Mouse (Mus musculus) forebrain, embryonic 10.5 days (tissue): Measurements from ENCODE around the gene Tmem200a. TPM values are rescaled to one million over a fixed set of nuclear protein-coding genes. Genes with fewer than 3 reads are reported as not detected.
"Not testable (repeated sequence)": the region's sequence is repeated elsewhere in the genome, so short reads cannot be mapped to it uniquely, and the experiment has no call there.

Experiments
- DNase-seq: peaks from one replicate; pipeline ENCODE4 v3.0.0-alpha.2; 2017; ENCODE audit warnings: low spot score; ENCODE audit errors: extremely low spot score
- H3K27ac ChIP-seq: fragments of 300-500 bp; sonication (generic); 2 replicates; pipeline ENCODE4 v1.5.1; 2016; ENCODE audit warnings: mild to moderate bottlenecking
- H3K27me3 ChIP-seq: fragments of 300-500 bp; sonication (generic); 2 replicates; pipeline ENCODE4 v1.6.1; 2016; ENCODE audit warnings: mild to moderate bottlenecking; ENCODE audit not compliant: poor library complexity, severe bottlenecking
- H3K36me3 ChIP-seq: fragments of 300-500 bp; sonication (generic); replicated peaks from 2 replicates; pipeline ENCODE4 v1.6.1; 2016; ENCODE audit warnings: mild to moderate bottlenecking, moderate library complexity
- H3K4me1 ChIP-seq: fragments of 300-500 bp; sonication (generic); 2 replicates; pipeline ENCODE4 v1.6.1; 2016
- H3K4me3 ChIP-seq: fragments of 300-500 bp; sonication (generic); 2 replicates; pipeline ENCODE4 v1.5.1; 2016; ENCODE audit warnings: mild to moderate bottlenecking, moderate library complexity
- H3K9me3 ChIP-seq: fragments of 300-500 bp; sonication (generic); 2 replicates; pipeline ENCODE4 v1.6.1; 2016; ENCODE audit warnings: mild to moderate bottlenecking, moderate library complexity
- WGBS: fragments of 180-500 bp; shearing (Covaris S2); methylation state at CpG from one replicate; pipeline ENCODE4 v1.1.7; 2016; 5-methylcytosine and 5-hydroxymethylcytosine counted together
- polyA plus RNA-seq: library from polyadenylated mRNA; unstranded; fragments of >200 nt; fragmentation: Nextera tagmentation; extraction: Ambion mirVana; gene quantifications from 2 replicates; pipeline ENCODE4 v1.2.1, GENCODE M21; 2016

The Tmem200a gene
- polyA plus RNA-seq, 1 experiment from 2014 or later, result 4.9 TPM

GRCm38 (mm10) chr10:25910270-25910669, 168.6 kb downstream of the Tmem200a start:
- H3K27ac ChIP-seq, result no peak overlapping the region
- H3K27me3 ChIP-seq, result no peaks in the 10 kb centered on the region
- 69% methylated on average over 6 of the region's 6 CpGs for WGBS
- no peaks in the 10 kb centered on the region for H3K36me3 ChIP-seq
- no peaks in the 10 kb centered on the region for H3K4me1 ChIP-seq
- H3K9me3 ChIP-seq, result no peaks in the 10 kb centered on the region
- no peak overlapping the region for H3K4me3 ChIP-seq
- DNase-seq, result no peak

GRCm38 (mm10) chr10:25908027-25909012, 170.5 kb downstream of the Tmem200a start:
- H3K4me1 ChIP-seq, result no peaks in the 10 kb centered on the region
- no peaks in the 10 kb centered on the region for H3K27me3 ChIP-seq
- no peak overlapping the region for H3K4me3 ChIP-seq
- no peaks in the 10 kb centered on the region for H3K9me3 ChIP-seq
- H3K27ac ChIP-seq, result no peak overlapping the region
- H3K36me3 ChIP-seq, result no peaks in the 10 kb centered on the region
- 59% methylated on average over 10 of the region's 10 CpGs for WGBS
- no peak for DNase-seq

- 89% methylated on average over 5 of the region's 5 CpGs for WGBS
- DNase-seq, H3K4me1 ChIP-seq: not testable (repeated sequence)
These were observed 184.7 kb downstream of the Tmem200a start for GRCm38 (mm10) chr10:25894126-25894525.

GRCm38 (mm10) chr10:25887225-25887624, 191.6 kb downstream of the Tmem200a start:
- Histone ChIP-seq H3K9me3 (no peaks in the 10 kb centered on the region), H3K27ac (no peak overlapping the region), H3K27me3 (no peaks in the 10 kb centered on the region), H3K4me3 (no peak overlapping the region), H3K36me3 (no peaks in the 10 kb centered on the region), H3K4me1 (no peaks in the 10 kb centered on the region)
- DNase-seq, result no peak
- WGBS, result 40% methylated on average over 6 of the region's 6 CpGs

More at GRCm38 (mm10) chr10:25894126-25894525, 184.7 kb downstream of the Tmem200a start:
- not testable (repeated sequence) for H3K36me3 ChIP-seq, H3K9me3 ChIP-seq, H3K4me3 ChIP-seq, H3K27ac ChIP-seq, H3K27me3 ChIP-seq

- no peaks in the 10 kb centered on the region for H3K9me3 ChIP-seq
- DNase-seq, result no peak
- H3K27me3 ChIP-seq, result no peaks in the 10 kb centered on the region
- H3K36me3 ChIP-seq, result no peaks in the 10 kb centered on the region
- H3K4me3 ChIP-seq, result no peak overlapping the region
- no peaks in the 10 kb centered on the region for H3K4me1 ChIP-seq
- 90% methylated on average over 2 of the region's 2 CpGs for WGBS
- no peak overlapping the region for H3K27ac ChIP-seq
These were observed 194.3 kb downstream of the Tmem200a start for GRCm38 (mm10) chr10:25884512-25884911.

GRCm38 (mm10) chr10:25877731-25878130, 201.1 kb downstream of the Tmem200a start:
- Histone ChIP-seq H3K36me3 (no peaks in the 10 kb centered on the region), H3K4me3 (no peak overlapping the region), H3K4me1 (peaks cover 20% of the 10 kb centered on the region), H3K9me3 (no peaks in the 10 kb centered on the region), H3K27me3 (no peaks in the 10 kb centered on the region), H3K27ac (no peak overlapping the region)
- 51% methylated on average over 2 of the region's 2 CpGs for WGBS
- DNase-seq, result no peak

- no peak for DNase-seq
- Histone ChIP-seq H3K27ac (no peak overlapping the region), H3K4me1 (peaks cover 20% of the 10 kb centered on the region), H3K27me3 (no peaks in the 10 kb centered on the region), H3K9me3 (no peaks in the 10 kb centered on the region), H3K36me3 (no peaks in the 10 kb centered on the region), H3K4me3 (no peak overlapping the region)
- 76% methylated on average over 3 of the region's 3 CpGs for WGBS
These were observed 202.0 kb downstream of the Tmem200a start for GRCm38 (mm10) chr10:25876809-25877208.

GRCm38 (mm10) chr10:25868739-25869138, 210.1 kb downstream of the Tmem200a start:
- Histone ChIP-seq H3K27ac (no peak overlapping the region), H3K27me3 (no peaks in the 10 kb centered on the region), H3K4me3 (no peak overlapping the region), H3K36me3 (no peaks in the 10 kb centered on the region), H3K9me3 (no peaks in the 10 kb centered on the region), H3K4me1 (no peaks in the 10 kb centered on the region)
- 73% methylated on average over 6 of the region's 6 CpGs for WGBS
- DNase-seq, result no peak

Other genes starting within 250 kb of the Tmem200a start
- 0.15 TPM in 1 of 2 replicates, not detected in the other for gene Gm9767, start 797 bp downstream of the Tmem200a start, polyA plus RNA-seq
- gene Samd3, start 150.7 kb upstream of the Tmem200a start, polyA plus RNA-seq, result 3.6 and 6.0 TPM in 2 replicates